ENCODE assay signal across 23 mouse cellular contexts in the genomic region with DNA sequence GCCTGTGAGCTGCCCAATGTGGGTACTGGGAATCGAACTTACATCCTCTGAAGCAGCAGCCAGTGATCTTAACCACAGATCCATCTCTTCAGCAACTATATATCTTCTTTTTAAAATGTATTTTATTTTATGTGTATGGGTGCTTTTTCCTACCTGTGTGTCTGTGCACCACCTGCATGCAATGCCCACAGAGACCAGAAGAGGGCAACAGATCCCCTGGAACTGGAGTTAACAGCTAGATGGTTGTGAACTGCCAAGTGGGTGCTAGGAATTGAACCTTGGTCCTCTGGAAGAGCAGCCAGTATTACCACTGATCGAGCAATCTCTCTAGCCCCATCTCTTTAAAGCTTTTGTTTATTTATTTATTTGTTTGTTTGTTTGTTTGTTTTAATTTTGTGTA. TPM values are rescaled to one million over a fixed set of nuclear protein-coding genes. Genes with fewer than 3 reads are reported as not detected.
DNase-seq lines count a peak whose midpoint lies in the region; ATAC-seq and TF ChIP-seq lines count a peak whose summit lies in the region.
"Had no signal": no experiment of that assay in that cellular context is flagged by ENCODE, and none has a peak within 500 bp of the region (broad histone marks: within the 10 kb centered on the region; RNA-seq: fewer than 3 reads in every experiment).

No protein-coding gene starts in this region.

- no peak overlapping the region for H3K27ac ChIP-seq in gastrocnemius, adult 2 months
- no peak overlapping the region for H3K27ac ChIP-seq in liver, embryonic 11.5 days (ENCODE audit: low read depth, low read length)
- H3K27ac ChIP-seq in CH12.LX (ENCODE audit: insufficient read depth, low read depth), result no peak overlapping the region
- no peak overlapping the region for H3K27ac ChIP-seq in bone marrow, adult 2 months (ENCODE audit: control insufficient read depth, insufficient read depth, low read depth, low read length, poor library complexity)
- H3K27ac ChIP-seq: embryonic facial prominence, embryonic 10.5 days; hindbrain, embryonic 13.5 days; limb, embryonic 15.5 days; neural tube, embryonic 12.5 days had no signal

- TF ChIP-seq CTCF in gastrocnemius, adult 2 months (IDR thresholded peaks at IDR 0.05), result peak; percentile 23; the same call in 1 of the 2 replicates
- TF ChIP-seq CTCF in CH12.LX (conservative IDR thresholded peaks at IDR 0.05 in 1 of 2, IDR thresholded peaks at IDR 0.05 in 1 of 2; ENCODE audit: low read depth in 2 of 2, low read length in 2 of 2), result peak; percentile 28 to 49; a peak in 3 of 4 replicates
- peak; percentile 31; the same call in 1 of the 2 replicates for TF ChIP-seq CTCF in bone marrow, adult 2 months (IDR thresholded peaks at IDR 0.05; ENCODE audit: control insufficient read depth, insufficient read depth, low read length)

- peaks cover 18% of the 10 kb centered on the region; the same call in 1 of the 2 replicates for H3K36me3 ChIP-seq in liver, embryonic 11.5 days (ENCODE audit: control insufficient read depth, insufficient read depth, low read length)
- H3K36me3 ChIP-seq in CH12.LX (replicated peaks in 1 of 2; ENCODE audit: control insufficient read depth in 1 of 2, insufficient read depth in 1 of 2, low read length in 1 of 2), result peaks cover 36 to 53% of the 10 kb centered on the region in 2 experiments

- no peak overlapping the region for H3K4me2 ChIP-seq in liver, embryonic 11.5 days
- no peak overlapping the region for H3K4me2 ChIP-seq in CH12.LX (ENCODE audit: insufficient read depth, low read depth, poor library complexity, severe bottlenecking)
- H3K4me2 ChIP-seq: hindbrain, embryonic 13.5 days; limb, embryonic 15.5 days; neural tube, embryonic 12.5 days had no signal

- TF ChIP-seq POLR2A in CH12.LX (IDR thresholded peaks at IDR 0.05; ENCODE audit: low read depth, low read length), result no peak
- TF ChIP-seq POLR2A in bone marrow, adult 2 months (IDR thresholded peaks at IDR 0.05; ENCODE audit: borderline replicate concordance, control insufficient read depth, low read depth, low read length), result no peak

- no peak overlapping the region for H3K9ac ChIP-seq in liver, embryonic 11.5 days (ENCODE audit: low read depth, low read length)
- H3K9ac ChIP-seq in CH12.LX (ENCODE audit: insufficient read depth, low read depth), result no peak overlapping the region
- H3K9ac ChIP-seq: hindbrain, embryonic 13.5 days; limb, embryonic 15.5 days; neural tube, embryonic 12.5 days had no signal

- intact Hi-C loops in gastrocnemius, adult 2 months (cut with DNase I), result no loop called here
- intact Hi-C loops in gastrocnemius, postnatal 14 days (cut with DNase I; ENCODE audit: low total_unique reads), result no loop called here

- H3K4me1 ChIP-seq in liver, embryonic 11.5 days (replicated peaks; ENCODE audit: control insufficient read depth, insufficient read depth, low read length), result no peaks in the 10 kb centered on the region
- no peaks in the 10 kb centered on the region for H3K4me1 ChIP-seq in CH12.LX (ENCODE audit: control insufficient read depth in 1 of 2, insufficient read depth in 2 of 2)
- H3K4me1 ChIP-seq in bone marrow, adult 2 months (ENCODE audit: control insufficient read depth, insufficient read depth, low read length), result no peaks in the 10 kb centered on the region
- H3K4me1 ChIP-seq: limb, embryonic 15.5 days had no signal

- dilution Hi-C loops in CH12.LX (cut with MboI; ENCODE audit: extremely low pct_ligation_motif_present, extremely low pct_unique_long_range_greater_than_20kb, low sequenced_read_pairs), result no loop called here

- WGBS in liver, embryonic 11.5 days, result 87% methylated on average over 2 of the region's 2 CpGs
- WGBS in bone marrow, adult 2 months, result 77% methylated on average over 2 of the region's 2 CpGs

- no peak overlapping the region for H3K4me3 ChIP-seq in gastrocnemius, adult 2 months
- no peak overlapping the region for H3K4me3 ChIP-seq in liver, embryonic 11.5 days (ENCODE audit: low read depth, low read length)
- no peak overlapping the region for H3K4me3 ChIP-seq in CH12.LX (replicated peaks in 1 of 3; ENCODE audit: low read depth in 2 of 3, low read length in 2 of 3, poor library complexity in 1 of 3)
- H3K4me3 ChIP-seq in bone marrow, adult 2 months (replicated peaks; ENCODE audit: control insufficient read depth, low read depth, low read length), result no peak overlapping the region
- H3K4me3 ChIP-seq: embryonic facial prominence, embryonic 10.5 days; erythroblast, embryonic 14.5 days; hindbrain, embryonic 13.5 days; limb, embryonic 15.5 days; megakaryocyte, embryonic 14.5 days; neural tube, embryonic 12.5 days had no signal

- H3K79me2 ChIP-seq in CH12.LX (replicated peaks; ENCODE audit: control insufficient read depth, extremely low read depth, insufficient read depth, poor library complexity, severe bottlenecking), result no peaks in the 10 kb centered on the region

- TF ChIP-seq RAD21 in CH12.LX (IDR thresholded peaks at IDR 0.05; ENCODE audit: low read depth, low read length), result peak; percentile 18

- in situ Hi-C loops in CH12.LX (cut with MboI; ENCODE audit: low pct_ligation_motif_present, low pct_unique_long_range_greater_than_20kb, low sequenced_read_pairs), result no loop called here

- H3K9me3 ChIP-seq in liver, embryonic 11.5 days (ENCODE audit: control insufficient read depth, low read length), result no peaks in the 10 kb centered on the region
- H3K9me3 ChIP-seq in CH12.LX (replicated peaks; ENCODE audit: low read length), result no peaks in the 10 kb centered on the region
- H3K9me3 ChIP-seq: hindbrain, embryonic 13.5 days; limb, embryonic 15.5 days had no signal

- no peak for ATAC-seq in liver, embryonic 11.5 days (replicated peaks; ENCODE audit: low FRiP score)
- ATAC-seq: lung, postnatal 0 days had no signal

- DNase-seq in gastrocnemius, adult 2 months, result no peak
- no peak for DNase-seq in gastrocnemius, postnatal 14 days
- DNase-seq in liver (peak; percentile 16), CH12.LX (ENCODE audit: extremely low read depth) (no peak)
- no peak for DNase-seq in liver, embryonic 11.5 days (ENCODE audit: low spot score)
- no peak for DNase-seq in cerebellum, adult 8-10 months
- DNase-seq in right cerebral cortex, postnatal 36 days (ENCODE audit: low spot score in 2 of 2), result no peak
- DNase-seq: adrenal gland, postnatal 14 days; cerebellum, postnatal 10 days; kidney, adult 2 months; right cerebral cortex, postnatal 14 days had no signal

- H3K27me3 ChIP-seq in liver, embryonic 11.5 days (replicated peaks; ENCODE audit: control insufficient read depth, insufficient read depth, low read length), result no peaks in the 10 kb centered on the region
- no peaks in the 10 kb centered on the region for H3K27me3 ChIP-seq in CH12.LX (replicated peaks)
- H3K27me3 ChIP-seq: limb, embryonic 15.5 days; neural tube, embryonic 12.5 days had no signal

- no peak for TF ChIP-seq EP300 in CH12.LX (IDR thresholded peaks at IDR 0.05; ENCODE audit: low read length)

TF ChIP-seq in CH12.LX, 34 proteins besides CTCF, POLR2A, EP300 and RAD21 (continues in another document):
- TF ChIP-seq PAX5 (IDR thresholded peaks at IDR 0.05; ENCODE audit: low read length) (no peak), E2F4 (IDR thresholded peaks at IDR 0.05; ENCODE audit: insufficient replicate concordance, low read depth, low read length) (no peak), MYC (IDR thresholded peaks at IDR 0.05; ENCODE audit: low read depth, low read length) (no peak), ETS1 (conservative IDR thresholded peaks at IDR 0.05; ENCODE audit: low read depth, low read length) (no peak), IRF4 (IDR thresholded peaks at IDR 0.05; ENCODE audit: low read depth, low read length) (no peak), USF1 (IDR thresholded peaks at IDR 0.05; ENCODE audit: low read depth, low read length) (no peak), BHLHE40 (IDR thresholded peaks at IDR 0.05; ENCODE audit: low read depth, low read length) (no peak), TCF12 (IDR thresholded peaks at IDR 0.05; ENCODE audit: low read depth, low read length) (no peak), RCOR1 (conservative IDR thresholded peaks at IDR 0.05; ENCODE audit: low read depth, low read length) (no peak), MAX (IDR thresholded peaks at IDR 0.05; ENCODE audit: low read length) (no peak), SIN3A (IDR thresholded peaks at IDR 0.05; ENCODE audit: low read length) (no peak)

RNA-seq across cellular contexts. Expression of a gene that starts 16.4 kb away (rescaled TPM):
- 10 to 100 TPM; 18.7 to 19.9 TPM for total RNA-seq in gastrocnemius, adult 2 months (2021)
- total RNA-seq in gastrocnemius, postnatal 14 days (2021), result 10 to 100 TPM; 10.2 to 13.9 TPM
- 211 and 221 TPM in 2 replicates for polyA plus RNA-seq in liver, embryonic 11.5 days (2014; fragmentation: Nextera tagmentation; extraction: Ambion mirVana)
- total RNA-seq in CH12.LX (2012; rRNA removed) (134 and 169 TPM in 2 replicates), CH12.LX (2014; rRNA removed) (182 and 195 TPM in 2 replicates)
- polyA plus RNA-seq in CH12.LX (2012; ENCODE audit: insufficient read length, low read depth), result 314 and 382 TPM in 2 replicates
- 24.8 and 33.8 TPM in 2 replicates for polyA plus RNA-seq in bone marrow, adult 2 months (2011; ENCODE audit: insufficient read depth, insufficient read length, low replicate concordance, missing spikeins)

RNA-seq across cellular contexts. Expression of a gene that starts 16.4 kb away (rescaled TPM):
- 1 to 10 TPM; 2.6 to 3.1 TPM for total RNA-seq in gastrocnemius, adult 2 months (2021)
- total RNA-seq in gastrocnemius, postnatal 14 days (2021), result 1 to 10 TPM; 2.6 to 2.8 TPM
- polyA plus RNA-seq in liver, embryonic 11.5 days (2014; fragmentation: Nextera tagmentation; extraction: Ambion mirVana), result 9.2 and 10.1 TPM in 2 replicates
- total RNA-seq in CH12.LX (2012; rRNA removed), result 8.2 and 9.1 TPM in 2 replicates
- total RNA-seq in CH12.LX (2014; rRNA removed), result 4.9 and 6.1 TPM in 2 replicates
- 4.7 and 6.0 TPM in 2 replicates for polyA plus RNA-seq in CH12.LX (2012; ENCODE audit: insufficient read length, low read depth)
- 1.7 and 3.5 TPM in 2 replicates for polyA plus RNA-seq in bone marrow, adult 2 months (2011; ENCODE audit: insufficient read depth, insufficient read length, low replicate concordance, missing spikeins)

RNA-seq across cellular contexts. Expression of a gene that starts 23.4 kb away (rescaled TPM):
- total RNA-seq in gastrocnemius, adult 2 months (2021), result 1 to 10 TPM; 6.6 to 8.1 TPM
- total RNA-seq in gastrocnemius, postnatal 14 days (2021), result 10 to 100 TPM; 10.3 to 11.0 TPM
- 63.1 and 64.9 TPM in 2 replicates for polyA plus RNA-seq in liver, embryonic 11.5 days (2014; fragmentation: Nextera tagmentation; extraction: Ambion mirVana)
- total RNA-seq in CH12.LX (2012; rRNA removed) (64.1 and 65.1 TPM in 2 replicates), CH12.LX (2014; rRNA removed) (109 and 113 TPM in 2 replicates)
- polyA plus RNA-seq in CH12.LX (2012; ENCODE audit: insufficient read length, low read depth), result 40.4 and 43.5 TPM in 2 replicates
- 14.8 and 18.9 TPM in 2 replicates for polyA plus RNA-seq in bone marrow, adult 2 months (2011; ENCODE audit: insufficient read depth, insufficient read length, low replicate concordance, missing spikeins)

RNA-seq across cellular contexts. Expression of a gene that starts 39.1 kb away (rescaled TPM):
- under 1 TPM; 0.18 to 0.20 TPM for total RNA-seq in gastrocnemius, adult 2 months (2021)
- under 1 TPM; 0.33 to 0.47 TPM for total RNA-seq in gastrocnemius, postnatal 14 days (2021)
- not detected in 2 replicates for polyA plus RNA-seq in liver, embryonic 11.5 days (2014; fragmentation: Nextera tagmentation; extraction: Ambion mirVana)
- total RNA-seq in CH12.LX (2012; rRNA removed) (not detected in 2 replicates), CH12.LX (2014; rRNA removed) (not detected in 2 replicates)
- not detected in 2 replicates for polyA plus RNA-seq in CH12.LX (2012; ENCODE audit: insufficient read length, low read depth)
- not detected in 2 replicates for polyA plus RNA-seq in bone marrow, adult 2 months (2011; ENCODE audit: insufficient read depth, insufficient read length, low replicate concordance, missing spikeins)
- total RNA-seq: granulocyte monocyte progenitor cell, adult 5-6 weeks; layer of hippocampus, adult 8-10 months; left cerebral cortex, adult 8-10 months had no signal
- polyA plus RNA-seq: erythroblast, embryonic 14.5 days; heart, embryonic 16.5 days; hindbrain, embryonic 13.5 days; limb, embryonic 15.5 days; lung, postnatal 0 days; neural tube, embryonic 12.5 days had no signal

Comparison
In these comparisons a context has a peak if more than half of its experiments do, and no peak if none do; other contexts are left out.
1. RNA of a gene that starts 16.4 kb away (total RNA-seq): 134 to 195 TPM in CH12.LX; 18.7 to 19.9 TPM in gastrocnemius, adult 2 months and 10.2 to 13.9 TPM in gastrocnemius, postnatal 14 days; every median in the first group is over 4 times any median in the second.
2. RNA of a gene that starts 23.4 kb away (total RNA-seq): 64.1 to 113 TPM in CH12.LX; 10.3 to 11.0 TPM in gastrocnemius, postnatal 14 days and 6.6 to 8.1 TPM in gastrocnemius, adult 2 months; every median in the first group is over 4 times any median in the second.
3. Peak in every context shown above with its lines, with median percentiles within 50 percentile points of each other: CTCF ChIP-seq.